Mouse (Mus musculus) megakaryocyte, embryonic 14.5 days (primary cell): Measurements from ENCODE around the gene Cyp2d12.
"Not testable (repeated sequence)": the region's sequence is repeated elsewhere in the genome, so short reads cannot be mapped to it uniquely, and the experiment has no call there.

Source experiments
- FLI1 ChIP-seq: IDR thresholded peaks from 2 replicates; pipeline ENCODE4 v1.6.1; 2012; ENCODE audit warnings: low read length, inconsistent platforms, mixed read lengths
- GATA1 ChIP-seq: IDR thresholded peaks from 3 replicates; pipeline ENCODE4 v1.6.1; 2012; ENCODE audit warnings: mixed read lengths, low read length, inconsistent platforms, borderline replicate concordance

DNA sequence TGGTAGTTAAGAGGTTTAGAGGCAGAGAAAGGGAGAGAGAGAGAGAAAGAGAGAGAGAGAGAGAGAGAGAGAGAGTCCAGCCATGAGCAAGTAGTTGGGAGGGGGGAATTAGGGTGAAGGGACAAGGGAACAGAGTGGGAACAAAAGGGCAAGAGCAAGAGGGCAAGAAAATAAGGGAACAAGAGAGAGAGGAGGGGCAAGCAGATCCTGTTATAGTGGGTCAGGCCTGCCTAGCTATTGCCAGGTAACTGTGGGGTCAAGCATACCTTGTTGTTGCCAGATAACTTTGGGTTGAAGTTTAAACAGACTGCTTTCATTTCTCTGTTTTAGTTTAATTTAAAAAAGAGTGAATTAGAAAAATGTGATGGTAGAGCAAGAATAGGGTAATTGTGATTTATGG is 44.4 kb upstream of the Cyp2d12 start:
- not testable (repeated sequence) for TF ChIP-seq GATA1, FLI1
